In the genomic region with DNA sequence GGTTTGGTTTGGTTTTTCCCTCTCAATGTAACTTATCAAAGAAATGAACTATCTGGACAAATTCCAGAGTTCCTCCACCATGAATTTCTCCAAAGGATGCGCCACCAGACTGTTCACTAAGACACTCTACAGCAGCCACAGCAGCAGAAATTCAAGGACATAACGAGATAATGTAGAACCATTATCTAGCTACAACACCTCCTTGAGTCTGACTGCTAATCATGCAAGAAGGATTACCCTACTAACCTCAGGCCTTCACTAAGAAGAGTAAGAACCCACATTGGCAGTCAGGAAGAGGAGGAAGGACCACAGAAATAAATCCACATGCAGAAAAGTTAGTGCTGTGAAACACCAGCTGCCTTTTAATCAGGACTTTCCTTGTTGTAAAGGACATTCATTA, we compare ENCODE assay signal across 12 mouse cellular contexts.
"Had no signal": no experiment of that assay in that cellular context is flagged by ENCODE, and none has a peak within 500 bp of the region (broad histone marks: within the 10 kb centered on the region; RNA-seq: fewer than 3 reads in every experiment).

No protein-coding gene starts in this region.

- DNase-seq: retina, postnatal 1 day; right cerebral cortex, adult 18-20 months; right cerebral cortex, postnatal 14 days; right cerebral cortex, postnatal 25 days; right cerebral cortex, postnatal 4 days; spleen, adult 18-20 months; thymus, adult 18-20 months; thymus, adult 2 months; thymus, postnatal 14 days; thymus, postnatal 25 days; thymus, postnatal 36 days; thymus, postnatal 4 days had no signal
